Mouse (Mus musculus) liver, embryonic 14.5 days (tissue): ENCODE data around the gene Il1b.

Experiments used
- CTCF ChIP-seq: IDR thresholded peaks from 2 replicates; pipeline ENCODE4 v1.5.1; 2016; ENCODE audit warnings: antibody characterized with exemption, low read depth, control low read depth
- EP300 ChIP-seq: IDR thresholded peaks from 2 replicates; pipeline ENCODE4 v1.6.1; 2016; ENCODE audit warnings: antibody characterized with exemption, low read depth

- TF ChIP-seq CTCF: no peak
- TF ChIP-seq EP300: no peak
Measured at GRCm38 (mm10) chr2:129333471-129333870, 37.5 kb downstream of the Il1b start.
